Mouse (Mus musculus): ENCODE measurements at regions not wholly inside any gene's neighbourhood (a gene's known extent, or its start where the extent isn't known, plus 50 kb on each side); places are given as distances from the start of the nearest gene placed in this dataset.

DNA sequence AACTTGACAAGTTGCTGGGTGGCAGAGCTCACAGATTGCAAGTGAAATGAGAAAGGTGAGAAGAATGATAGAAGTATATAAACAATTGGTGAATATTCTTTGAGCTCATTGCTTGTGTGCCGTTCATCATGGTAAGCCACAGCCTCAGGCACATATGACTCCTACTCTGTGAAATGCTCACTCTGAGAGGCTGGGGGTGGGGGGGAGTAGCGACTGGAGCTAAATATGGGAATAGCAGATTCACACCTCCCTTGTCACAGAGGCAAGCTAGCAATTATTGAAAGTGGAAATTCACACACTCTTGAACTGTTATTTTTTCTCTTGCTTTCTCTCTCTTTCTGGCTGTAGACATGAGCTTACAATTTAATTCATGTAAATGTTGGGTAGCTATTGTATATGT, 481.0 kb upstream of the Lcorl start:
- no peak for TF ChIP-seq CTCF (conservative IDR thresholded peaks at IDR 0.05; ENCODE audit: insufficient read depth, insufficient read length, low read depth, low read length)
- TF ChIP-seq POLR2A (IDR thresholded peaks at IDR 0.05; ENCODE audit: low read depth, low read length): no peak
